Mouse (Mus musculus): Measurements from ENCODE around the gene Gm28539. TPM values are rescaled to one million over a fixed set of nuclear protein-coding genes. Genes with fewer than 3 reads are reported as not detected.
"Not testable (repeated sequence)": the region's sequence is repeated elsewhere in the genome, so short reads cannot be mapped to it uniquely, and the experiment has no call there.

Gm28539 gene
- polyA plus RNA-seq, 1 experiment from 2014 or later, result not detected

DNA sequence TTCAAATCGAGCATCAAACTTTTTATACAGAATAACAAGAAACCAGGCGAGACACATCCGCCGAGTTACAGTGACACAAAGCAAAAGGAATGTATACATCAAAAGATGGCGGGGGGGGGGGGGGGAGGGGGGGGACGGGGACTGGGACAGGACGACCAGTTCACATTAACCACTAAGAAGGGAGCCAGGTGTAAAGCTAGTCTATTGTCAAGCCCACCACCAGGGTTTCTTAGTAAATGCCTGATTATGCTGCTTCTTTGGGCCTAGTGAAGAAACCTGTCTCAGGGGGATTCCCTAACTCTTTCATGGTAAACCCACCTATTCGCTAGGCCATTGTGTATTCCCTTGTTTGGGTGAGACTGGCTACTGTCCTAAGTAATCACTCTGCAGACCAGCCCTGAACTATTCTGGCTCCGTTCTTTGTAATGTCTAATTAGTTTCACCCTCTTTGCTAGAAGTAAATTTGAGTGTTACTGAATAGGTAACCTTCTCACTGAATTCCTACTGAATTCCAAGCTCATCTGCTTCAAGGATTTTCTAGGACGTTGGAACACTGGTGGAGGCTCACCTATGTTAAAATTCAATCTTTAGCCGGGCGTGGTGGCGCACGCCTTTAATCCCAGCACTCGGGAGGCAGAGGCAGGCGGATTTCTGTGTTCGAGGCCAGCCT lies 13.3 kb downstream of the Gm28539 start:
- DNase-seq (ENCODE audit: low spot score), result not testable (repeated sequence)

DNA sequence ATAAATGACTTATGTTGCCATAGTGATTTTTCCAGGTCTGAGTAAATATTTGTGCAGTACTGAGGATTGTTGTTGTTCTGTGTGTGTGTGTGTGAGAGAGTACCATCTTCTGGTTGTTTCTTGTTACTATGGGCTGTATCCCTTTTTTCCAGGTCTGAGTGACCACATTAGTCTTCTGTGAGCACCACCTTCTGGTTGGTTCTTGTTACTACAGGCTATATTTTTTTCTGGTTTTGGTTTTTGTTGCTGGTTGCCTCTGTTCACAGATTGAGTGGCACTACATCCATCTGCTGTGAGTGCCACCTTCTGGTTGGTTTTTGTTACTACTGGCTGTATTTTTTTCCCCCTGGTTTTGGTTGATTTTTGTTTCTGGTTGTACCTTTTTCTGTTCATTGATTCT lies 22.2 kb downstream of the Gm28539 start:
- DNase-seq (ENCODE audit: low spot score), result peak; percentile 75

DNA sequence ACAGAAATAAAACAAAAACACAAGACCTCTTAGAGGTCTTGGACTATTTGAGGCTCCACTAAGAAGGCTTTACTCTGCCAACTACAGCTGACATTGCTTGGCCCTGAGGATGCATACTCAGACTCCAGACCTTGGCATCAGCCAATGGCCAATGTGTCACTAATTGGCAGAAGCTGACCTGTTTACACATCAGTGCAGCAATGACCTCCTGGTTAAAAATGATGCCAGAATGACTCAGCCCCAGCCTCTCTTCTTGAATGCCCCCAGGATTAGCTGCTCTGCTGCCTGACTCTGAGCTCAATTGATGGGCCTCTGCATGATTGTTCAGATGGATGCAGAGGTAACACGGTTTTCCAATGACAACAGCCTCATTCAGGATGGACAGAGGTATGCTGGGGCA lies 23.8 kb downstream of the Gm28539 start:
- no peak for DNase-seq (ENCODE audit: low spot score)

DNA sequence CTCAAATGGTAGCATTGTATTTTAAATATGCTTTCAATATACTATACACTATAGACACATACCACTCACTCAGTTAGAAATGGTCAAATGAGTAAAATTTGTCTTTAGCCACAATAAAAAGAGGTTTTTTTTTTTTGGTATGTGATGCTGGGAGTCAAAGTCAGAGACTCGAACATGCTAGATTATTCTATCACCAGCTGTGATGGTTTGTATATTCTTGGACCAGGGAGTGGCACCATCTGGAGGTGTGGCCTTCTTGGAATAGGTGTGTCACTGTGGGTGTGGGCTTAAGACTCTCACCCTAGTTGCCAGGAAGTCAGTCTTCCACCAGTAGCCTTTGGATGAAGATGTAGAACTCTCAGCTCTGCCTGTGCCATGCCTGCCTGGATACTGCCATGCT lies 34.1 kb downstream of the Gm28539 start:
- DNase-seq (ENCODE audit: low spot score), result not testable (repeated sequence)

DNA sequence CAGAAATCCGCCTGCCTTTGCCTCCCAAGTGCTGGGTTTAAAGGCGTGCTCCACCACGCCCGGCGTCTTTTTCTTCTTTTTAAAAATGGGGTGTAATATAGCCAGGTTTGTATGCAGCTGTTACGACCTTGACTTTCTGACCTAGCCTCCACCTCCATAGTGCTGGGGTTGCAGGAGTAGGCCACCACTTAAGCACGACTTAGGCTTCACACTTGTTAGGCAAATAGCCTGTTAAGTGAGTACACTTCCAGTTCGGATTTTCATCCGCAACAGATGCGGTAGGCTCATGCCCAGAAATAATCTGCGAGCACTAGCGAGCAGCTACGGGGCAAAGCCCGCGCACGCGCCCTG lies 39.7 kb downstream of the Gm28539 start:
- DNase-seq (ENCODE audit: low spot score), result no peak

DNA sequence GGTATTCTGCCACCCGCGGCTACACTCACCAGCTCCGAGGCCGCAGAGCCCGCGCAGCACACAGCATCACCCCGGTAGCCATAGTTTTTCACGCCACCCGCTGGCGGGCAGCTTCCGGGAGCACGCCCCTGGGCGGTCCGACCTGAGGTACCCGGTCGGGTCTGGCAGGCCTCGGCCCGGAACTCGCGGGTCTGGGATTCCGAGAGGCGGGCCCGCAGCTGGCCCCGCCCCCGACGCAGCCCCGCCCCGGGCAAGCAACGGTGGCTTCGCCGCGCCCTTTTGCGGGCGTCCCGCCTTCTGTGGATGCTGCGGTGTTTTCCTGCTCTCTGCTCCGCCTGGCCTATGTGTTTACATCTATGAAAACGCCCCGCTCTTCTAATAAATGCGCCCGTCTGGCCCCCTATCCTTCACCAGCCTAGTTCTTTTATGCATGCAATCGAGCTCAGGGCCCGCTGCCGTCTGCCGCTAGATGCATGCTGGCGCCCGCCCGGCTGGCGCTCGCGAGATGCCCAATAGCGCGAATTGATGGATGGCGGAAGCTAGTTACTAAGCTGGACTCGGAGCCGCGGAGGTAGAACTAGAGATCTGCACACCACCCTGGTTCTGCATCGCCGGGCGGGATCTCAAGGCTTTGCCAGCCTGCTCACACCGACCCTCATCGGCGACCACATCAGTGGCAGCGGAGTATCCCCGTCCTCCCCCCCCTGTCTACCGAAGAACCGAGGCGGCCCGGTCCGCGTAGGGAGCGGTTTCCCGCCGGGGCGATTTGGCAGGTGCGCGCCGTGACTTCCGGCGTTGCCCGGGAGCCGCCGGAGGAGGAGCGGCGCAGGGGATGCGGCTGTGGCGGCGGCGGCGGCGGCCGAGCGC lies 40.3 kb downstream of the Gm28539 start, which contains the start of the genes Mrpl40 and Hira:
TSS of gene Mrpl40 (minus strand) at position 421 of the 867 bp plus-strand sequence.
TSS of gene Hira (plus strand) at position 596 of the 867 bp plus-strand sequence.
- DNase-seq (ENCODE audit: low spot score), result peak; percentile 91

DNA sequence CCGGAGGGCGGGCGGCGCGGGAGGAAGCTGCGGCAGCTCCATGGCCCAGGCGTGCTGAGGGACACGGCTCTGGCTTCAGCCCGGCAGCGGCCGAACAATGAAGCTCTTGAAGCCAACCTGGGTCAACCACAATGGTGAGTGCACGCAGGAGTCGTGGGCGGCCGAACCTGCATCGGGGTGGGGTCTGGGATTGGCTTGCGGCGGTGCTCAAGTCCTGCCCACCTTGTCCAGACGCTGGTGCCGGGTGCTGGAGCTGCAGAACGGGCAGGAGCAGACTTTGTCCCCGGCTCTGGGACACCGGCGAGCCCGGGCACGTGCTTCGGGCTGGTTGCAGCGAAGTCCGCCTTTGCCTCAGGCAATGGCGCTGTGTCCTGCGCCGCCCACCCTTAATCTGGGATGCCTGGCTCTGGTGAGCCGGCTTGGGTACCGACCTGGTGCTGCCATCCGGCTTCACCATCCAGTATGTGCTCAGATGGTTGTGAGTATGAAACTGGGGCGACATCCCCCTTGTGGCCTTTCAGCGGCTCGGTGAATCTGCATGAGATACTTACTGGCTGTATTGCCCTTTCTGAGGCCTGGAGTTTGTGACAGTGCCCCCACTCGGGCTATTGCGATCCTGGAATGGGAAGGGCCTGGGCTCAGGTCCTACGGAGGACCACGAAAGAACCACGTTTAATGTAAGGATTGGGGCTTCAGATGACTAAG lies 41.2 kb downstream of the Gm28539 start:
- DNase-seq (ENCODE audit: low spot score), result peak; percentile 82

DNA sequence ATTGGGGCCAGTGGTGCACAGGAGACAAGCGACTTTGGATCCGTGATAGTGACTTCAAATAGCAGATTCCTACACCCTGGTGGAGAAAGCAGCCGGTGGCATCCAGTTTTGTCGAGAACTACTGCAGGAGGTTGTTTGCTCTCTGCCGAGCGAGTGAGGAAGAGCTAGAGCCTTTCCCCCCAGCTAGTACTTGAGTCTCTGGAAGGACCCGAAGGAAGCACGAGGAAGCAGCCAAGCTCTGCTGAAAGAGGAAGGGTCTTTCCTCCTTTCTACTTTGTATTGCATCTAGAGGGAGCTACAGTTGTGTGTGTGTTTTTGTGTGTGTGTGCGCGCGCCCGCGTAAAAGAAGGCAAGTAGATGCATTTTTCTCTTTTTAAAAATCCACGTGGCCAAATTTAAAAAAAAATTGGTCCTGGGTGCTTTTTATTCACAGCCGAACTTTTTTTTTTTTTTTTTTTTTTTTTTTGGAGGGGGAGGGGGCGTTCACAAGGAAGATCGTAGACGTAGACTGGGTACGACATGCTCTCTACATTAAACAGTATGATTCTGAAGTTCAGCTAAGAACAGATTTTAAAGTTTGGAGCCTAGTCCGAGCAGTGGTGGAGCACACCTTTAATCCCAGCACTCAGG lies 41.8 kb downstream of the Gm28539 start:
- DNase-seq (ENCODE audit: low spot score), result no peak

DNA sequence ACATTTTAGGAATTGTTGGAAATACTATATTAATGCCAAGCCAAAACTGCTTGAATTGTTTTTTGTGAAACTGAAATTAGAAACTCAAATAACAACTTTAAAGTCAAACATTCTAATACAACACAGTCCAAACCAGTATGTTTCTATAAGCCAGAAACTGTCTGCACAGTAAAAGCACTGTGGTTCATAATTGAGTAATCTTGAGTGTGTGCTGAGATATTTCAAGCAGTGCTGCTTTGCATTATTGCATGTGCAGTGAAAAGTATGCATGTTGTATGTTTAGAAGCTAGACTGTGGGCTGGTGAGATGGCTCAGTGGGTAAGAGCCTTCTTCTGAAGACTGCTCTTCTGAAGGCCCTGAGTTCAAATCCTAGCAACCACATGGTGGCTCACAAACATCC lies 47.7 kb downstream of the Gm28539 start:
- no peak for DNase-seq (ENCODE audit: low spot score)

DNA sequence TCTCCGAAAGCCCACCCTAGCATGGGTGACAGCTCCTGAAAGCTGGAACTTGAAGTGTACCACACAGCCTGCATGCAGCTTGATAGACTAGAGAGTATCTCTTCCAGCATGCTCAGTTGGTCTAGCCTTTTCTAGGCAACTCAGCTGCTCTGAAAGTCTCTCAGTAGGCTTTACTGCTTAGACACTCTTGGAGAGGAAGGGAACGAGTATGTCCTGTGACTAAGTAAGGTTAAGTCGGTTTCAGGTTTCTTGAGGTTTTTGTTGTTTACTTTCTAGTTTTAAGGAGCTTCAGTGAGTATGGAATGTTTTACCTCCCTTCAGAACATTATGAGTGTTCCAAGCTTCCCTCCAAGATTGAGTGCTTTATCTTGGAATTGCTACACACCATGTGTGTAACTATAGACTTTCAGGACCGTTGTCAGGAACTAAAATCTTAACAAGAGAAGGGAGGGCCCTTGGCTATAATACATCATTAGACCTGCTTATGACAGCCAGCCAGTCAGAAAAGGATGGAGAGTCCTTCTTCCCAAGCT lies 57.5 kb downstream of the Gm28539 start:
- DNase-seq (ENCODE audit: low spot score), result no peak

DNA sequence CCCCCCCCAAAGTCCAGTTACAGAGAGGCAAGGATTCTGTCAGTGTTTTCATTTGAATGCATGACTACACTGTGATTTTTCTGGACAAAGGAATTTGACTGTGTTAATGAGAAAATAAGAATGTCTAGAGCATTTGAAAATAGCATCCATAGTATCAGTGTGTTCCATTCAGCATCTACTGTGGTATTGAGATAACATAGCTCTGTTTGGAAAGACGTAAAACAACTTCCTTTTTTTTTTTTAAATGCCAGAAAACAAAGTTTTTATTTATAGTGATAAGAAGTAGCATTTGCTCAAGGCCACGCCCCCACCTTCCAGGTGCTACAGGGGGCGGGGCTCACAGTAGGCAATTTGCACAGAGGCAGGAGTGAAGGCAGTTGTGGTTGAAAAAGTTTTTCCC lies 58.9 kb downstream of the Gm28539 start:
- no peak for DNase-seq (ENCODE audit: low spot score)

DNA sequence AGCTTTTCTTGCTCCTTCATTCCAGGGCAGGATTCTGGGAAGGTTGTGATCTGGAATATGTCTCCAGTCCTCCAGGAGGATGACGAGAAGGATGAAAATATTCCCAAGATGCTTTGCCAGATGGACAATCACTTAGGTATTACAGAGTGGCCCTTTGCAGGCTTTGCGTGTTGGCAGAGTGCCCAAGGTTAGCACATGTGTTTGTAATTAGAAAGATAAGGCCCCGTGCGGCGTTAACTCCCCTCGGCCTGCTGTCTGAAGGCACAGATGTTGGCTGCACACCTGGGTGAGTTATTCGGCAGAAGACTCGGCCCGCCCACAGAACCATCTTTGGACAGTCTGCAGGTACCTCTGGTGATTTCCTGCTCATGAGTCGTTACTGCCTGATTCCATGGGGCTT lies 60.0 kb downstream of the Gm28539 start:
- DNase-seq (ENCODE audit: low spot score), result no peak

DNA sequence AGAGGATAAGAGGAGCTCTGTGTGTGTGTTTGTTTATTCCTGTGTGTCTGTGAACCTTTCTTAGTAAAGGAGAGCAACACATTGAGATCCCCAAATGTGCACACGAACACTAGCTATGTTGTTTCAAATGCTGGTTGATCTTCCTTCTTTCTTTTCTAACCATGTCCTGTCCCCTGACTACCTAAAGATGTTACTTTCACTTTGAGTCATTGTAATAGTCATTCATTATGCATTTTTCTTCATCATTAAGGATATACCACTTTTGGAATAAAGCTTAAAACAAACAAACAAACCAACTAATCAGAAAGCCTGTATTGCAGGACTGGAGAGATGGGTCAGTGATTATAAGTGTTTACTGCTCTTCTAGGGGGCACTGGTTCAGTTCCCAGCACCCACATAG lies 69.3 kb downstream of the Gm28539 start:
- DNase-seq (ENCODE audit: low spot score), result no peak

DNA sequence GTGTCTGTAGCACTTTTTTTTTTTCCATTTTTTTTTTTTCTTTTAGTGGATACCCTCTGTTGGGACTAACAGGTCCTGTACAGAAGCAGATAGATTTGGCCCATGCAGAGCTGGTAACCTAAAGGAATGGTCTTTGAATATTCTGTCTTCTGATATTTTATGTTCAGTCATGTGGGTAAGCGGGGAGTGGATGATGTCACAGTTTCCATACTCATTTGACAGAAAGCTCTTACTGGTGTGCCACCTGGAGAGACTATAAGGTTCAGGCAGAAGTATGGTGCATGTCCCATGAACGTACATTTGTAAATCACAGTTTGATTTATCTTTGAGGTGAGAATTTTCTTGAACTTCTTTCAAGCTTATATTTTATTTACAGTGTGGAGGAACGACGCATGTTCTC lies 79.7 kb downstream of the Gm28539 start:
- DNase-seq (ENCODE audit: low spot score), result no peak

DNA sequence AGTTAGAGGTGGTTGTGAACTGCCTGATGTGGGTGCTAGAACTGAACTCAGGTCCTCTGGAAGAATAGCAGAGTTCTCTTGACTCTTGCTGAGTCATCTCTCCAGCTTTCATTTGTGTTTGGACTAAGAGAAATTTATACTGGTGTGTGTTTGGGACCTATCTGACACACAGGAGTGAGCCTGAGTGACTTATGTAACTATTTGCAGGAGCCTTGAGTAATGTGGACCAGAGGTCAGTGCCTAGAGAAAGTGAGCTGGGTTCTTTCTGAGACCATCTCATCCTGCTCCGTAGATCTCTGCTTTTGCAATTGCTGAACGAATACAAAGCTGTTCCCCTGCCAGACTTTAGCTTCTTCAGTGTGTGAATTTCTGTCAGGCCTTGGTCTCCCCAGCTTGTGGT lies 85.4 kb downstream of the Gm28539 start:
- DNase-seq (ENCODE audit: low spot score), result no peak

DNA sequence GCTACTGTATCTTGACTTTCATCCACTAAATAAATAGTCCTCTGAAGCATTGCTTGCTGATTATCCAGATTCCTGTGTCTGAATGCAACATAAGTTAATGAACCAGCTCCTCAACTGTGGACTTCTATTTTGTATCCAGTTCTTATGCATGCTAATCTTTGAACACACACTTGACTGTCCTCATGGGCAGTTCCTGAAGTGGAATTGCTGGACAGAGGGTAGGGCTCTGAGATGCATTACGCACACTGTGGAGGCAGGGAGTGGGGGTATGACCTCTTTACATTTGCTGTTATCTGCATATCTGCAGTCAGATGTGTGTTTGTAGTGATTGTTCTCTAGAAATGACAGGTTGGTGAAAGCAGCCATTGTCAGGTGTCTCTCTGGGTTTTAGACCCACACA lies 91.6 kb downstream of the Gm28539 start:
- DNase-seq (ENCODE audit: low spot score), result no peak

DNA sequence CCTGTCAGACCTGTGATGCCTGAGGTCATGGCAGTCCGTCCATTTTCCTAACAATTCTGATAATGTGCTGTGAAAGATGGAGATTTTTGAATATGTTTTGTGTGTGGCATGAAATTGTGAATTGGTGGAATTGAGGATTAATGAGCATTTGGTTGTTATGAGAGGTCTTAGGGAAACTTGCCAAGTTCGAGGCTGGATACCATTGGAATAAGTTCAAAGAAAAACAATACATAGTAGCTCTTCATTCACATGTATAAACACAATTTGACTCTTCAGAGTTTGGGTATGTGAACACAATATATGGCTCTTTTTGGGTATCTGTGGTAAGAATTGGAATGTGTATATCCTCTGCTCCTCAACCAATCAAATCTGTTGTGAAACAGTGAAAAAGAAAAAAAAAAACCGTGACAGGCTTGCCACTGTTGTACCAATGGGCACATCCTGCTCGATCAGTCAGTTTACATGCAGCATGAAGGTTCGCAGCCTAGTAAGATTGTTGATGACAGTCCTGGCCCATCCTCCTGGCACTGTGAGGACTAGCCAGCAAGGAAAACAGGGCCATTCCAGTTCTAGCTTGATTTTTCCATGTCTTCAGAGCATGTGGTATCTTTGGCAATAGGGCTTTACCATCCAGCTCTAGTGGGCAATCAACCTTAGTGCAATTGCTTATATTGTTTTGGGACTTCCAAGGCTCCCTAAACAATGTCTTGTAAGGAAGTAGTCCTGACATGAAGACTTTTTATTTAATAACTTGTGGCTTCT lies 102.1 kb downstream of the Gm28539 start:
- no peak for DNase-seq (ENCODE audit: low spot score)

DNA sequence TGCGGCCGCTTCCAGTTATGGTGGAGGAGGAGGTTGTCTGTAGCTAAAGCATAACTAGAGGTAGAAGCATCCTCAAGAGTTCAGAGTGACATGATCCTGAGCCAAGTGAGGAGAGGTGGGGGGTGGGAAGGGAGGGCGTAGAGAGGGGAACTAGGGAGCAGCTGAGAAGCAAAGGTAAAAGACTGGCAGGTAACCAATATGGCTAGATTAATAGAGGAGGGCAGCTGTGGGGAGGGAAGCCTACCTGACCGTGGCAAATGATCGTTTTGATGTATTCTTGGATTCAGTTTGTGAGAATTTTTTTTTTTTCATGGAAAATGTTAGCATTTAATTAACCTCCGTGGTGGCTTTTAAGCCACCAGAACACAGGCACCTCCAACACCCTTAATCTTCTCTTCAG lies 107.5 kb downstream of the Gm28539 start:
- DNase-seq (ENCODE audit: low spot score), result no peak

DNA sequence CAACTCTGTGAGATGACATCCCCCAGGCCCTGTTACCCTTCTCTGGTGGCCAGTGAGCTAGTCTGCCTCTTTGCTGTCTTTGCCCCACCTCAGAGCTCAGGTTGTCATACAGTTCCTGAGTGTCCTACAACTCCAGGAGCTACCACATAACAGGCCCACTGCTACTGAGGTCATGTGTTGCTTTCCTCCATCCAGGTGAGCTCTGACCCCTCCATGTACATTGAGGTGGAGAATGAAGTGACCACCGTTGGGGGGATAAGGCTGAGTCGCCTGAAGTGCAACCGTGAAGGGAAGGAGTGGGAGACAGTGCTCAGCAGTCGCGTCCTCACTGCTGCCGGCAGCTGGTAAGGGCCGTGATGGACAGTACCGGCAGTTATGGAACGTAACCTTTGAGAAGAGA lies 112.6 kb downstream of the Gm28539 start:
- no peak for DNase-seq (ENCODE audit: low spot score)

DNA sequence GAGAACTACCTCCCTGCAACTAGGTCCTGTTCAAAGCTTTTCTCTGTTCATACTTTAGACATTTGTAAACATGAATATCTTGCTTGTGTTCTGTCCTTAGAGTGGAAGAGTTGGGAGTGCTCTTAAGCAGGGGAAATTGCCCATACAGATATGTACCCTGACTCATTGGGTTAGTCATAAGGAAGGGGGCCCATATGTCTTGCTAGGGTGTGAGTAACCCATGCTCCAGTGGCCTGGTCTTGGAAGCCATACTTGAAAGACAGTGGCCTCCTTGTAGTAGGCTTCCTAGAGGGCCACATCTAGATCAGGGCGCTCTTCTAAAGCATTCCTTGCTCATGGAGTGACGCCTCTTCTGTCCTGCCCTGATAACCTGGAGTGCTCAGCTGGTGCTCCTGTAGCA lies 114.0 kb downstream of the Gm28539 start:
- no peak for DNase-seq (ENCODE audit: low spot score)

DNA sequence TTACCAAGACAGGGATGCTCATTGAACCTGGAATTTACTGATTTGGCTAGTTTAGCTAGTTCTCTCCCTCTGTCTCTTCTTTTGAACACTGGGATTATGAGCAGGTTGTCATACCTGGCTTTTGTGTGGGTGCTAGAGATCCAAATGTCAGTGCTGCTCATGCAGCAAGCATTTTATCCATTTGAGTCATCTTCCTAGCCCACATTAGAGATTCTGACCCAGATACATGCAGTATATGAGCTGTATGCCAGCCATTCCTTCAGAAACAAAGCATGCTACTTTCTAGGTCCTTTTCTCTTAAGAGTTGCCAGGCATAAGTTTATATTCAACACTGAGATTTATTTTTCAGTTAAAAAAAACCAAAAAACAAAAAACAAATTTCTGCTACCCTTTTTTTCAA lies 116.4 kb downstream of the Gm28539 start:
- DNase-seq (ENCODE audit: low spot score), result no peak
